ENCODE assay signal across 8 mouse cellular contexts in the genomic region with DNA sequence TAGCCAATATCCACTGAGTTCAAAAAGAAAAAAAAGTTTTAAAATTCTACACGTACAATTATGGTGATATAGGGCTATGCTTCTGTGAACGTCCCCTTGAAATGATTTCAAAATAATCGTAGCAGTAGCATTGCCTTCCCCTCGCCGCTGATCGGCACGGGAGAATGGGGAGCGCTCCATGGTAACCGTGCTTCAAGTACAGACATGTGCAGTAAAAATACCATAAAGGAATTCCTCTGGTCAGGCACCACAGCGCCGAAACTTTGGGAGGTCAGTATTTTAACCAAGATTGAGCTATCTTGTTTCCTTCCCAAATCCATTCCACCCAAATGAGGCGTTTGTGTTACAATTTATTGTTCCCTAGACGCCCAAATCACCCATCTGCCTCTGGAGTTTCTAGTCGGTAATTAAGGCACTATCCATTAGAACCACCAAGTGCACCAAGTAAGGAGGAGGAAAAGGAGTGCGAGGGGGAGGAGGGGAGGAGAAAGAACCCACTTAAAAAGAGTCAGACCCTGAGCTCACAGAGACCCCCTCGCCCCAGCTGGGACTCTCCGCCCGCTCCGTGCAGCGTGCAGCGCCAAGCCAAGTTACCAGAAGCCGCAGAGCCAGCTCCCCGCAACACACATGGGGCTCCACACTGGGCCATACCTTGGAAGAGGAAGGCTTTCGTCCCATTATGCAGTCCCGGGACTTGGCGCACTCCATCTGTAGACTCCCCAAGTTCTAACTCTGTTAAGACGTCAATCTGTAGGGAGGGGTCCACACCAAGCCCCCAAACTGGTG. TPM values are rescaled to one million over a fixed set of nuclear protein-coding genes. Genes with fewer than 3 reads are reported as not detected.
DNase-seq lines count a peak whose midpoint lies in the region; ATAC-seq and TF ChIP-seq lines count a peak whose summit lies in the region.
"Had no signal": no experiment of that assay in that cellular context is flagged by ENCODE, and none has a peak within 500 bp of the region (broad histone marks: within the 10 kb centered on the region; RNA-seq: fewer than 3 reads in every experiment).

No protein-coding gene starts in this region.

- H3K27ac ChIP-seq in embryonic fibroblast, embryonic 13.5 days (ENCODE audit: insufficient read depth, low read length) = no peak overlapping the region
- H3K27ac ChIP-seq in limb, embryonic 14.5 days (replicated peaks; ENCODE audit: low read depth, low read length) = no peak overlapping the region

- no peaks in the 10 kb centered on the region for H3K9me3 ChIP-seq in limb, embryonic 14.5 days (ENCODE audit: control insufficient read depth, low read length)

- no peak for ATAC-seq in limb, embryonic 14.5 days (ENCODE audit: low FRiP score, low read depth)
- ATAC-seq in activated CD4-positive, CD25-positive, alpha-beta regulatory T cell, adult 4 months = no peak

- H3K4me2 ChIP-seq in limb, embryonic 14.5 days (replicated peaks; ENCODE audit: low read depth, low read length, severe bottlenecking) = peak overlapping the region; percentile 98

- H3K4me3 ChIP-seq in embryonic fibroblast, embryonic 13.5 days (ENCODE audit: insufficient read depth, low read length) = peak overlapping the region; percentile 36
- H3K4me3 ChIP-seq in limb, embryonic 14.5 days (replicated peaks; ENCODE audit: low read length) = peak overlapping the region; percentile 57

- no peak for TF ChIP-seq POLR2A in embryonic fibroblast, embryonic 13.5 days (IDR thresholded peaks at IDR 0.05; ENCODE audit: low read depth, low read length)
- TF ChIP-seq POLR2A in limb, embryonic 14.5 days (IDR thresholded peaks at IDR 0.05; ENCODE audit: borderline replicate concordance, extremely low read depth, insufficient read depth, insufficient read length) = no peak

- peaks cover 32% of the 10 kb centered on the region for H3K27me3 ChIP-seq in limb, embryonic 14.5 days (ENCODE audit: control insufficient read depth, insufficient read depth, low read length)

- H3K36me3 ChIP-seq in limb, embryonic 14.5 days (ENCODE audit: control insufficient read depth, insufficient read depth, low read length) = no peaks in the 10 kb centered on the region

- H3K9ac ChIP-seq in limb, embryonic 14.5 days (ENCODE audit: low read depth, low read length, severe bottlenecking) = peak overlapping the region; percentile 58; the same call in 1 of the 2 replicates

- intact Hi-C loops in heart, postnatal 36 days (cut with DNase I) = no loop called here

- no peak for TF ChIP-seq CTCF in embryonic fibroblast, embryonic 13.5 days (IDR thresholded peaks at IDR 0.05; ENCODE audit: borderline replicate concordance, insufficient read depth, low read length)

- no peaks in the 10 kb centered on the region; the same call in 1 of the 2 replicates for H3K4me1 ChIP-seq in embryonic fibroblast, embryonic 13.5 days (ENCODE audit: control insufficient read depth, insufficient read depth, low read length)
- peaks cover 11% of the 10 kb centered on the region for H3K4me1 ChIP-seq in limb, embryonic 14.5 days (ENCODE audit: control insufficient read depth, insufficient read depth, low read length)

- DNase-seq in right cerebral cortex, postnatal 25 days = peak; percentile 37
- no peak for DNase-seq in right cerebral cortex, adult 2 months (ENCODE audit: low spot score in 2 of 2)
- DNase-seq in limb, embryonic 14.5 days (ENCODE audit: low spot score) = no peak
- DNase-seq in thymus, postnatal 0 days (ENCODE audit: low spot score) = no peak
- no peak for DNase-seq in heart, postnatal 36 days

- 2% methylated on average over 27 of the region's 27 CpGs for WGBS in limb, embryonic 14.5 days

RNA-seq across cellular contexts. Expression of a gene that starts 1.5 kb away (rescaled TPM):
- polyA plus RNA-seq in embryonic fibroblast, embryonic 13.5 days (2011; ENCODE audit: insufficient read length, low read depth, missing spikeins) = 3.1 and 4.2 TPM in 2 replicates
- 15.9 and 16.2 TPM in 2 replicates for polyA plus RNA-seq in limb, embryonic 14.5 days (2012; rRNA removed)
- polyA plus RNA-seq in limb, embryonic 14.5 days (2014; fragmentation: Nextera tagmentation; extraction: Ambion mirVana) = 17.5 and 22.6 TPM in 2 replicates
- not detected for polyA plus RNA-seq in activated CD4-positive, CD25-positive, alpha-beta regulatory T cell, adult 4 months (2017; shearing (Covaris generic))
- polyA plus RNA-seq in thymus, postnatal 0 days (2015; fragmentation: Nextera tagmentation; extraction: Ambion mirVana) = 4.7 and 4.9 TPM in 2 replicates
- total RNA-seq in heart, postnatal 36 days (2021) = under 1 TPM in 1 of 2 experiments, not detected in 1; 0.08 TPM
- total RNA-seq: liver, adult 2 months had no signal
- polyA plus RNA-seq: liver, adult 2 months had no signal
